Mouse (Mus musculus): ENCODE results near the gene Zbtb24. TPM values are rescaled to one million over a fixed set of nuclear protein-coding genes. Genes with fewer than 3 reads are reported as not detected.
"Not testable (repeated sequence)": the region's sequence is repeated elsewhere in the genome, so short reads cannot be mapped to it uniquely, and the experiment has no call there.

Zbtb24 gene
- 10 to 100 TPM; 16.9 to 19.9 TPM for total RNA-seq (2021)
- long read RNA-seq, experiment 1, transcript Zbtb24-201 (7 exons, 2,844 nt): major isoform, 21 of 32 reads
- long read RNA-seq, experiment 1, transcript Zbtb24-205 (2 exons, 2,476 nt): minor isoform, 5 of 32 reads
- long read RNA-seq, experiment 1, partial matches to known transcripts: 0 of 32 reads
- long read RNA-seq, experiment 1, other reads (novel, unspliced or antisense): 6 of 32 reads
- long read RNA-seq, experiment 2, transcript Zbtb24-201 (7 exons, 2,844 nt): major isoform, 5 of 7 reads
- long read RNA-seq, experiment 2, partial matches to known transcripts: 0 of 7 reads
- long read RNA-seq, experiment 2, other reads (novel, unspliced or antisense): 0 of 7 reads

GRCm38 (mm10) chr10:41450137-41450670, at the start of gene Zbtb24:
Gene Zbtb24 (plus strand): TSS chr10:41450383.
- peak; percentile 95 to 98 for DNase-seq

DNA sequence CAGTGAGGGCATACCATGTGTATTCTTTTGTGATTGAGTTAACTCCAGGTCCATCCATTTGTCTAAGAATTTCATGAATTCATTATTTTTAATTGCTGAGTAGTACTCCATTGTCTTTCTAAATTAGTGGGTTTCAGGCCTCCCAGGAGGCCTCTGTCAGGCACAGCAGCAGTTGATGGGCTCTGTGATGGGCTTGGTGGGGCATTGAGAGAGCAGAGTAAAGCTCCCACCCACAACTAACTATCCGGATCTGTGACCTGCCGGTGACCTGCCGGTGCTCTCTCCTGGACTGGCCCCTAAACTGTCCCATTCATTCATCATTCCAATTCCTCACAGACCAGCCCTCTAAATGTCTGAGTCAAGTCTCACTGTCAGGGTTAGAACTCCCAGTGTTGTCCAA, 49.1 kb upstream of the Zbtb24 start:
- DNase-seq: no peak

DNA sequence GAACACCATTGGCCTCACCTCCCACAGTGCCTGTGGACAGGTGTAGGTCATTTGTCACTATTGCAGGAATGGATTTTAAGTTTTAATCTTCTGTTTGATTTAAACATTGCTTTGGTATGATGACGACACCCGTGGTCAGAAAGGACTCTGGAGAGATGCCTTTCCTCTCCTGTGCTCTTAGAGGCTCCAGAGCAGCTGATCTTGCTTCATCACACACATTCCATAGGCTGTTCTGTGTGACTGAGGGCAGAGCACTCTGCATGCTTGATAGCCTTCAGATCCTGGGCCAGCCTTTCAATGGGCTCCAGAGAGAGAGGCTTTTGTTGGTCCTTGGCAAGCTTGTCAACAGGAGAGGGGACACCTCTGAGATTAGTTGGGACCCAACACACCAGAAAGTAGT, 46.8 kb upstream of the Zbtb24 start:
- no peak for DNase-seq

GRCm38 (mm10) chr10:41403893-41404612, 46.1 kb upstream of the Zbtb24 start:
- no peak for DNase-seq

DNA sequence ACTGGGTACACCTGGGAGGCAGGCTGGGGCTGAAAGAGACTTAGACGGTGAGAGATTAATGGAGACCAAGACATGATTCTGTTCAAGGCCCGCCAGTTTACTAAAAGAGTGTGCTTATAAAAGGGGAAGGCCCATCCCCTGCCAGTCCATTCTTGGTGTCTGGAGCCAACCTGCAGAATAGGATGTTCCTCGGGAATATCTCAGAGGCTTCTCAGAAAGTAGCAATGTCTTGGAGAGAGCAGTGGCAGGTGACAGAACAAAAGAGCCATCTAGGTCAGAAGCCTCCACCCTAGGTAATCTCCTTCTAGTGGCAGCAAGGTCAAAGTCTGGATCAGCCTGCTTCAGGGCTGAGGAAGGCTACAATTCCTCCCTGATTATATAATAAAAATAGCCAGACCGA, 40.0 kb upstream of the Zbtb24 start:
- not testable (repeated sequence) for DNase-seq

GRCm38 (mm10) chr10:41410821-41411220, 39.4 kb upstream of the Zbtb24 start:
- not testable (repeated sequence) for DNase-seq

- not testable (repeated sequence) for DNase-seq
Observed at GRCm38 (mm10) chr10:41413471-41413870, 36.7 kb upstream of the Zbtb24 start.

GRCm38 (mm10) chr10:41415368-41415767, 34.8 kb upstream of the Zbtb24 start:
- not testable (repeated sequence) for DNase-seq

- DNase-seq: no peak
Observed at GRCm38 (mm10) chr10:41420496-41421200, 29.5 kb upstream of the Zbtb24 start.

DNA sequence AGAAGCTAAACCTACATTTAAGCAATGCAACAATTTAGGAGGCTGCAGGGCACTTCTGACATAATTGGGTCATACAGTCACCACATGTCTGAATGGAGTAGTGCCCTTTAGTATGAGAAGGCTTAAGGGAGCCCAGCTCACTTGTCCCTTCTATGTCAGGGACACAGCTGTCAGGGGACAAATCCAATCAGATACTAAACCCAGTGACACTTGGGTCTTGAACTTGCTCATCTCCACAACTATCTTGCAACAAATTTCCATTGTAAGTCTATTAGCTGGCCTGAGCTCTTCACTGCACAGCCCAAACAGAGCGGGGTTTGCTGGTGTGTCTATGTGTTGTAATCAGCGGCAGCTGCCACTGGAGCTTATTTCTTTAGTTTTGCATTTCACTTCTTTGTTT, 26.5 kb upstream of the Zbtb24 start:
- peak; percentile 4 to 7 for DNase-seq

DNA sequence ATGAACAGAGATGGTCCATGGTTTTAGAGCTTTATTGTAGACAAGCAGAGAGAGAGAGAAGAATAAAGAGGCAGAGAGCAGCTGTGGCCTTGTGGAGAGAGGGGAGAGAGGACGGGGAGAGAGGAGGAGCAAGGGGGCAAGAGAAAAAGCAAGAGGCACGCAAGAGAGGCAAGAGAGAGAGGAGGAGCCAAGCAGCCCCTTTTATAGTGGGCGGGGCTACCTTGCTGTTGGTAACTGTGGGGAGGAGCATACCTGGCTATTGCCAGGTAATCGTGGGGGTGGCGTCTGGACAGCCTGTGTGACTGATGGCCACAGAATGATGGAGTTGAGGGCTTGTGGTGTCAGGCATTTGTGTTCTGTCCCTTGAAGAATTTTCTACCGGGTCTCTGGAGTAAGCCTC, 23.8 kb upstream of the Zbtb24 start:
- no peak for DNase-seq

DNA sequence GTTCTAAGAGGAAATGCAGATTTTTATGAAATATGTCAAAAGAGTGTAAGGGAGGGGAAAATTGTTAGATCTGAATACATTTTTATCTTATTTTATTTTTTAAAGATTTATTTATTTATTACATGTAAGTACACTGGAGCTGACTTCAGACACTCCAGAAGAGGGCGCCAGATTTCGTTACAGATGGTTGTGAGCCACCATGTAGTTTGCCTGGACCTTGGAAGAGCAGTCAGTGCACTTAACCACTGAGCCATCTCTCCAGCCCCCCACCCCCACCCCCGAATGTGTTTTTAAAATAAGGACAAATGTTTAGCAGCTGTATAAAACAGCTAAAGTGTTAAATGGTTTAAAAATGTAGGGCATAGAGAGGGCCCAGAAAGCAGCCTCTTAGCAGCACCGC, 15.6 kb upstream of the Zbtb24 start:
- DNase-seq: peak; percentile 71 to 73

GRCm38 (mm10) chr10:41435141-41435540, 15.0 kb upstream of the Zbtb24 start:
- peak in 1 of 2 experiments; percentile 20 for DNase-seq

- no peak for DNase-seq
Observed at GRCm38 (mm10) chr10:41448216-41448615, 2.0 kb upstream of the Zbtb24 start.

- DNase-seq: peak; percentile 26 to 43
Observed at GRCm38 (mm10) chr10:41449684-41450083, 499 bp upstream of the Zbtb24 start.

- DNase-seq: no peak
Observed at GRCm38 (mm10) chr10:41450780-41451522, 768 bp downstream of the Zbtb24 start.

GRCm38 (mm10) chr10:41451656-41452055, 1.5 kb downstream of the Zbtb24 start:
- DNase-seq: no peak

GRCm38 (mm10) chr10:41452791-41453190, 2.6 kb downstream of the Zbtb24 start:
- DNase-seq: peak; percentile 31 to 49

DNA sequence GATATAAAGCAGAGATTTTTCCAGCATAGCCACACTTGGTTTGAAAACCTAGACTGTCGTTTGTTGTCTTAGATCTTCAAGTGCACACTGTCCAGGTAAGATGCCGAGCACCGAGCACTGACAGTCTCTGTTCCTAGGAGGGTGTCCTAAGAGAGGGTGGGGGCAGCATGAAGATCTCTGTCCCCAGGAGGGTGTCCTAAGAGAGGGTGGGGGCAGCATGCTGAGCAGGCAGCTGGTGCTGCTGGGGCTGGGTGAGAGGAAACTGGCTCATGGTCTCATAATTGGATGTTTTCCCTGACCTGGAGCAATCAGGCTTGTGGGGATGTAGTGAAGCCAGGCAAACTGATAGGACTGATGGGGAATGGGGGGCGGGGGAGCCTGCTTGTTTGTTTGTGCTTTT, 9.8 kb downstream of the Zbtb24 start:
- DNase-seq: no peak

DNA sequence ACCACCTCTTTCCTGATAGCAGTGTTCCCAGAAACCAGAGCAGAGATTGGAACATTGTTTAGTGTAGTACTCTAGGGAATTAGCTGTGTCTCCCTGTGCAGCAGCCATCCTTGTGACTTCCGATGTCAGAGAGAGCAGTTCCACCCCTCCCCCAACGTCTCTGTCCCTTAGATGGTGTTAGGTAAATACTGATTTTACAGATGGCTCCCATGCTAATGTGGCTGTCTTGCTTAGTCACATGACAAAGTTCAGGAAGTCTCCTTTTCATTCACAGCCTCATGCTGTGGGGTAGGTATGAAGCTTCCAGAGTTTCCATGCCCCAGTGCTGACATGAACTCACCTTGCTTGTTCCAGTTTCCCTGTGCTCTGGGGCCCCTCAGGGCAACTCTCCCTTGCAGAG, 10.3 kb downstream of the Zbtb24 start:
- DNase-seq: no peak

- no peak for DNase-seq
Observed at GRCm38 (mm10) chr10:41461057-41461722, 11.0 kb downstream of the Zbtb24 start.

Measured in adrenal gland, postnatal 36 days (tissue).